Mouse (Mus musculus) thymus, adult 18-20 months (tissue): ENCODE measurements at regions not wholly inside any gene's neighbourhood (a gene's known extent, or its start where the extent isn't known, plus 50 kb on each side); places are given as distances from the start of the nearest gene placed in this dataset.

Experiments
- DNase-seq, 2 experiments: peaks; one replicate each; pipeline ENCODE4 v3.0.0; 2022; ENCODE audit warnings: mixed read lengths in 2 of 2

GRCm38 (mm10) chr9:31971801-31972628 lies 58.8 kb upstream of the Barx2 start:
- DNase-seq = no peak

- DNase-seq = no peak
Observed at GRCm38 (mm10) chr9:31972629-31972993, 59.3 kb upstream of the Barx2 start.

GRCm38 (mm10) chr9:31976191-31976590 lies 62.9 kb upstream of the Barx2 start:
- no peak for DNase-seq

GRCm38 (mm10) chr9:31978071-31978470 lies 64.8 kb upstream of the Barx2 start:
- DNase-seq = no peak

GRCm38 (mm10) chr9:31979211-31979610 lies 65.9 kb upstream of the Barx2 start:
- DNase-seq = no peak

GRCm38 (mm10) chr9:31980459-31980858 lies 67.2 kb upstream of the Barx2 start:
- no peak for DNase-seq

- DNase-seq = no peak
Observed at GRCm38 (mm10) chr9:31983759-31984586, 70.7 kb upstream of the Barx2 start.

GRCm38 (mm10) chr9:31988826-31989225 lies 75.6 kb upstream of the Barx2 start:
- DNase-seq = no peak

GRCm38 (mm10) chr9:31989581-31990360 lies 76.5 kb upstream of the Barx2 start:
- no peak for DNase-seq

- no peak for DNase-seq
Observed at GRCm38 (mm10) chr9:31990456-31990855, 77.2 kb upstream of the Barx2 start.

- no peak for DNase-seq
Observed at GRCm38 (mm10) chr9:31993631-31994601, 80.7 kb upstream of the Barx2 start.

GRCm38 (mm10) chr9:31995101-31995500 lies 81.8 kb upstream of the Barx2 start:
- no peak for DNase-seq

- DNase-seq = no peak
Observed at GRCm38 (mm10) chr9:31995700-31996099, 82.4 kb upstream of the Barx2 start.

- no peak for DNase-seq
Observed at GRCm38 (mm10) chr9:31996466-31997177, 83.4 kb upstream of the Barx2 start.

- no peak for DNase-seq
Observed at GRCm38 (mm10) chr9:31997178-31998097, 84.2 kb upstream of the Barx2 start.

GRCm38 (mm10) chr9:31998488-31999280 lies 85.4 kb upstream of the Barx2 start:
- DNase-seq = no peak

- DNase-seq = no peak
Observed at GRCm38 (mm10) chr9:31999760-32000159, 86.5 kb upstream of the Barx2 start.

- DNase-seq = no peak
Observed at GRCm38 (mm10) chr9:32002924-32003323, 89.7 kb upstream of the Barx2 start.

GRCm38 (mm10) chr9:32003730-32004129 lies 90.5 kb upstream of the Barx2 start:
- no peak for DNase-seq
